Mouse (Mus musculus): ENCODE results near the gene Rpp25l.
"Not testable (repeated sequence)": the region's sequence is repeated elsewhere in the genome, so short reads cannot be mapped to it uniquely, and the experiment has no call there.

Gene Rpp25l

DNA sequence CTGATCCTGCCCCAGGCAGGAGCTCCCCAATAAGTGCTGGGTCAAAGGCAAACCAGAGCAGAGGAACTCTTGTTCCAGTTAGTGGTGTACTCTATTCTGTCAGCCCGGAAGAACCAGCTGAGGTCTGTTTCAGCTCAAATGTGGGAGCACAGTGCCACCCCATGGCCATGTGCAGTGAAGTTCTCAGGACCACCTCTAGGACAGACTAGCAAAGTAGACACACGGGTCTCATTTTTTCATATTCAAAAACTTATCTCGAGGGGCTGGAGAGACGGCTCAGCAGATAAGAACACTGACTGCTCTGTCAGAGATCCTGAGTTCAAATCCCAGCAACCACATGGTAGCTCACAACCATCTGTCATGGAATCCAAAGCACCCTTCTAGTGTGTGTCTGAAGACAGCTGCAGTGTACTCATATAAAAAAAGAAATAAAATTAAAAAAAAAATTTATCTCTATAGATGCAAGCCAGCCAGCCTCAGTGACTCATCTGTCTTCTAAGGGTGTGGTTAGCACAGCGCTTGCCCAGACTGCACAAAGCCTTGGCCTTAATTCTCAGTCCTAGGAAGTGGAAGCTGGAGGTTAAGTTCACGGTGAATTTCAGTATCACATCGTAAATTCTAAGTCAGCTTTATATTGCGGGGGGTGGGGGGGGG, 24.4 kb upstream of the Rpp25l start:
- peak; percentile 75 to 76 for DNase-seq (ENCODE audit: low spot score in 2 of 2)

DNA sequence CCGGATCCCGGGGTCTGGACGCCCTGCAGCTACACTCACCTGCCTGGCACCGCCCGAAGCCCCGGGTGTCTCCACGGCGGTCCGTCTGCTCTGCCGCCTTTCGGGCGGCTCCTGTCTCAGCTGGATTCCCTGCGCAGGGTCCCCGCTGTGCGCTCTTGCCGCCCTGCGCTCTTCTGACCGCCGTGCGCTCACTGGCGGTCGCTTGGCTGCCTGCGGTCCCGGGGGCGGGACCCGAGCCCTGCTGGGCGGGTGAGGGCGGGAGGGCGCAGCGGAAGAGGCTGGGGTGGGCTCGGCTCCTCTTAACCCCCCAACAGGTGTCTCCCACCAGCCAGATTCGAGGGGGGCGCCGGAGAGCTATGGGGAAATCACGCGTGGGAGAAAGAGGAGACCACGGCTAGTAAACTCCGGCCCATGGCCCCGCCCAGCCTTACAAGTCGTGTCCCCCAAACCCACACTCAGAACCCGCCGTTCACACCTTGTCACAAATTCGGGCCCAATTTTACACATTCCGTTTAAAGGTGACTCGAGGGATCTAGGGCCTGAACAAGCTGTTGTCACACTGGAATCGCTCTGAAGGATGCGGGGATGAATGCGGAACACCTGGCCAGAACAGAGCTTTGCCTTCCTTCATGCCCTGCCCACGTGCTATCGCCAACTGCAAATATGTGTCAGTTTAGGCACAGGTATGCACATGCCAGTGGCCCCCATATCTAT, 17.9 kb upstream of the Rpp25l start, which contains the start of gene Arid3c:
TSS of gene Arid3c (minus strand) at position 91 of the 714 bp plus-strand sequence.
- no peak for DNase-seq (ENCODE audit: low spot score in 2 of 2)

DNA sequence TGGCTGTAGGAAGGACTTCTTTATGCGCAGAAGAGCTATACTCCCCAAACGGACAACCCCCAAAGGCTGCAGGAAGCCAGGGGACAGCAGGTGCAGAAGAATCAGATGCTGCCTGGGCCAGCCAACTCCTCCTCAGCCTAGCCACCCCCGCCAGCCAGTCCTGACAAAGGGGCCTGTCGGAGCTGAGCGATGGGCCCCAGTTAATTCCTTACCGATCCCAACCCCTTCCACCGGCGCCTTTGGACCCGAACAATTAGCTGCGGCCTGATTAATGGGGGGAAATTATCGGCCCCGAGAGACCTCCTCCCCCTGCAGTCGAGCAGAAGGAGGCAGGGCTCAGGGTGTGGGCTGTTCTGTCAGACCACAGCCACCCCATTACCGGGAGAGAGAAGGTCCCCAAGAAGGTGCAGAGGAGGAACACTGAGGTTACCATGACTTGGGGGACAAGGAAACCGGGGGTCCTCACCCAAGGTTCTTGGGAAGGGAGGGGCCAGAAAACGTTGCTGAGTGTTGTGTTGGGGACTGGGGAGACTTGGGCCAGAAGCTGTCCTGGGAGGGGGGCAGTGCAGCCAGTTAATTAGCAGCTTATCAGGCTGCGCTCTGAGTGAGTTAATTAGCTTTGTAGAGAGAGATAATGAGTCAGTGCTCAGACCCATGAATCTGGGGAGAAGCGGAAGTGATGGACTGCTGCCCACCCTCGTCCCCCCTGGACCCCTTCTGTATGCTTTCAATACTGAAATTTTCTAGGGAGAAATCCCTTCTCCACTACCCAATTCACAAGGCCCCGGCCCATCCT, 13.7 kb upstream of the Rpp25l start:
- DNase-seq (ENCODE audit: low spot score in 2 of 2), result no peak

DNA sequence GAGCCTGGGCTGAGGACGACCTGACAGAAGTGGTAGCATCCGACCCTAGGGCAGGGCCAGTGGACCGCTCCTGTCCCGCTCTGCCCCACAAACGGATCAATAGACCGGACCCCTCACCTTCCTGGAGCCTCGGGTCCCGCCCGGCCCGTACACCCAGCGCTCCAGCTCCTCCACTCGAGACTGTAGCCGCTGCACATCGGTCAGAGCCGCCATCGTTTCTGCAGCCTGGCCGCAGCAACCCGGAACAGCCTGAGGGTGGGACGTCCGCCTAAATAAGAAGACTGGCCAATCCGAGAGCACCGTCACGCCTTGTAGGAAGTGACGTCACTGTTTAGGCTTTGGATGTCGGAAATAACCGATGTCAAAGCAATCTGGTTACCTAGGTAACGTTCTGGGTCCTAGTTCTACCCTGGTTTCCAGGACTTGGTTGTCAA, 9.6 kb upstream of the Rpp25l start, which contains the start of gene Dctn3:
TSS of gene Dctn3 (minus strand) at position 253 of the 434 bp plus-strand sequence.
- peak; percentile 88 to 94 for DNase-seq (ENCODE audit: low spot score in 2 of 2)

DNA sequence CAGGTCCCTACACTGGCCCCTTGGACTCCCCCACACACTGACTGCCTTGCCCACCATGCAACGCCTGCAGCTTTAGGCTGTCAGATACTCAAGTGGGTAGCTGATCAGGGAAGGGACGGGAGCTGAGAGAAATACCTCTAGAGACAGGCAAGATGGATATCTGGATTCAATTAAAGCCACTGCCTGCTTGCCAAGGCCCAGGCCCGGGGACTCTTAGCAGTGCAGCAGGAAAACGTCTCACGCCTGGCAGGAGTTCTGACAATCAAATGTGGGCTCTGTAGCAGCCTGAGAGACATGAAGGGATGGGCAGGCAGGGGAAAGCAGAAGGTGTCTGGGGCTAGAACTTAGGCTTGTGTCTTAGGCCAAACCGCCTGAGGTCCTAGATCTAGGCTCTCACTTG, 3.5 kb upstream of the Rpp25l start:
- DNase-seq (ENCODE audit: low spot score in 2 of 2), result no peak

DNA sequence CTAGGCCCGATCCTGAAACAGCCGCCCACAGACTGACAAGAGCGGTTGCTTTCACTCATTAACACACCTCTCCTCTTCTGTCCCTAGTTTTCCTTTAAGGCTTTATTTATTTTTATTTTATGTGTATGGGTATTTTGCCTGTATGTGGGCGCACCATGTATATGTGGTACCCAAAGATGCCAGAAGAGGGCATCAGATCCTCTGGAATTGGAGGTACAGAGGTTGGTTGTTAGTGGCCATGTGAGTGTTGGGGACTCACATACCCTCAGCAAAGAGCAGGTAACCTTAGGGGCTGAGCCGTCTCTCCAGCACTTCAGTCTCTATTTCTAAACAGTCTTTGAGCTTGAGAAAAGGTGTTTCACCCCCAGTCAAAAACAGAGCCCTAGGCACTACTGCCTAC, 2.3 kb upstream of the Rpp25l start:
- DNase-seq (ENCODE audit: low spot score in 2 of 2), result no peak

DNA sequence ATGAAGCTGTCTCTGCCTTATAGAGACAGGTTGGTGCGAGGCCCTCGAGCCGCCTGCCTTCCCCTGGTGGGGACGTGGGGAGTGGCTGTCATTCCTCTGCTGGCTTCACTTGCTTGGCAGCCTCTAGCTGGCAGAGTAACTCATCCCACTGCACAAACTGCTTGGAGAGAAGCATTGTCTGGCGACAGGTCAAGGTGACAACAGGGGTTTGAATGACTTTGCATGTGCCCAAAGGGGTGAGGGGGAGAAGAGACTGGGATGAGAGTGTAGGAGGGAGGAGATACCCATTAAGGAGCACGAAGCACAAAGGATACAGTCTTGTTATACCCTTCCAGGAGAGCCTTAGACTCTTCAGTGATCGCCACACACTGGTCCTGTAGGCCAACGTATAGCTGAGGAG, 1.7 kb upstream of the Rpp25l start:
- no peak for DNase-seq (ENCODE audit: low spot score in 2 of 2)

DNA sequence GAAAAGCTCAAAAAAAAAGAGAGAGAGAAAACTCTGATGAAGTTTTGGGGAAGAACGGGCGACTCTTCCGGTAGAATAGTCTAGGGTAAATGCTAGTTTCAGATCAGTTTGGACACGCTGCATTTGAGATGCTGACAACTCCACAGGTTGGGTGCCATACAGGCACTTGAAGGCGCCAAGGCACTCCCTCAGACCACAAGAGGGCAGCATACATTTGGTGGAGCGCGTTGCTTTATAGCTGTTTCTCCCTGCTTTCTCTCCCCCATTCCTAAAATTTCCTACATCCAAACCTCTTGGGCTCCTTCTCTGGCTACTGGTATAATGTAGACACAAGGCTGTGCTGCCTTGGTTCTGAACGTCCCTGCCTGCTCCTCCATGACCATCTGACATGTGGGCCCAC, 942 bp upstream of the Rpp25l start:
- DNase-seq (ENCODE audit: low spot score in 2 of 2), result peak; percentile 59 to 64

DNA sequence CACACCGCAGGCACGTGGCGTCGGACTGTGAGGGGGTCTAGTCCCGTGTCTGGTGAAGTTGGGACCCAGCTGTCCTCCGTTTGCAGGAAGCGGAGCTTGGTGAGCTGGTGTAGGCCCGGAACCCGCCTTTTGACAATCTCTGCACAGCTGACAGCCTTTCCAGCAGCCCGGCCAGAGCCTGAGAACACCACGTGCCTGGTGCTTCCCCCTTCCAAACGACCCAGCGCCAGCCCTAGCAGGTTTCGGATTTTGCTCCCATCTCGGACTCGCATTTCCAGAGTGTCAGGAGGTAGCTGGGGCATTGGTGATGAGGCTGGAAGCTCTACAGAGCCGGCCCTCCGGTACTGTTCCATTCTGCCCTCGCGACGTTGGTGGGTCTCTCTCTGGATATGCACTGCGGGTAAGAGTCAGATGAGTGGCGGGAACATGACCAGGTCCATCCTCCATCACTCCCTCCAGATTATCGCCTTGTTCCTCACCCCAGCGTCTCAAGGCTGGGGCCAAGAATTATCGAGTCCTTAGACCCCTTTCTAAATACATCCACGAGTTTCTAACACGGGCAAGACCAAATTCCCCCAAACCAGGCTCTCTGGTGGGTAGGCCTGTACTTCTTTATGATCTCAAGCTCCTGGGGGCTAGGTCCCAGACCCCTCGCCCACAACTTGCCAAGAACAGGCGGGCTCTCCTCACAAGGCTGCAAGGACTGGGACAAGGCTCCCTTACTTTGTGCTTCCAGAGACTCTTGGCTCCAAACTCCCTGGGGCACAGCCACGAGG, 725 bp downstream of the Rpp25l start:
- no peak for DNase-seq (ENCODE audit: low spot score in 2 of 2)

DNA sequence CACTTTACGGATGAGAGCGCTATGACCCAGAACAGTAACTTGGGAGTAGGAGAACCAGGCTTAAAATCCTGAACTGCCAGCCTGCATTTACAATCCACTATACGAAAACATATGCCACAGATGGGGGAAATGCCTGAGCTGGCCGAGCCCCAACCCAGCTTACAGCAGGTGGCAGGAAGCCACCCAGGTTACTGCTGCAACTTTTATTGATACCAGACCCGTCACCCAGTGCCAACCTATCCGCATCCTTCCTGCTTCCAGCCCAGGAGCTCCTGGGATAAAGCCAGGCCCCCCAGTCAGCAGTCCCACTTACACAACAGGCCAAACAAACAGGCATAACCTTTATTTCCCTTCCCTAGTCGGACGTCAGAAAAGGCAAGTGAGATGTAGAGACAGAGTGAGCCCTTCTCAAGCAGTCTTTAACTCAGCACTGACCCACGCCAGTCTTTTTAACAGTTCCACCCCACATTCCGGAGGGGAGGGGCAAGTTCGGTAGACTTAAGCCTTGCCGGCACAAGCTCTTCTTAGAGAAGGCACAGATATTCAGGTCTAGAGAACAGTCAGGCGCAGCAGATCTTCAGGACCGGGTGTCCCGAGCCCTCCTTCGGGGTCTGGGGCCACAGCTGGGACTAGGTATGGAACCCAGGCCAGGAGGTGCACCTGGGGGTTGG, 1.5 kb downstream of the Rpp25l start:
- DNase-seq (ENCODE audit: low spot score in 2 of 2), result no peak

DNA sequence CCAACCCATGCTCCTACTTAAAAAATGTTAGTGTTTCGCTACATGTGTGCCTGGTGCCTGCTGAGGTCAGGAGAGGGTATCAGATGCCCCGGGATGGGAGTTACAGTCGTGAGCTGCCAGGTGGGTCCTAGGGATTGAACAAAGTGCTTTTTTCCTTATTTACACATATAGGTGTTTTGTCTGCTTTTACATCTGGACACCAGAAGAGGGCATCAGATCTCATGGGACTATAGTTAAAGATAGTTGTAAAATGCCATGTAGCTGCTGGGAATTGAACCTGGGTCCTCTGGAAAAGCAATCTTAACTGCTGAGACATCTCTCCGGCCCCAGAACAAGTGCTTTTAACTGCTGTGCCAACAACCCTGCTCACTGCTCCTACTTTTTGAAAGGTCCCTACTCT, 3.1 kb downstream of the Rpp25l start:
- DNase-seq (ENCODE audit: low spot score in 2 of 2), result no peak

DNA sequence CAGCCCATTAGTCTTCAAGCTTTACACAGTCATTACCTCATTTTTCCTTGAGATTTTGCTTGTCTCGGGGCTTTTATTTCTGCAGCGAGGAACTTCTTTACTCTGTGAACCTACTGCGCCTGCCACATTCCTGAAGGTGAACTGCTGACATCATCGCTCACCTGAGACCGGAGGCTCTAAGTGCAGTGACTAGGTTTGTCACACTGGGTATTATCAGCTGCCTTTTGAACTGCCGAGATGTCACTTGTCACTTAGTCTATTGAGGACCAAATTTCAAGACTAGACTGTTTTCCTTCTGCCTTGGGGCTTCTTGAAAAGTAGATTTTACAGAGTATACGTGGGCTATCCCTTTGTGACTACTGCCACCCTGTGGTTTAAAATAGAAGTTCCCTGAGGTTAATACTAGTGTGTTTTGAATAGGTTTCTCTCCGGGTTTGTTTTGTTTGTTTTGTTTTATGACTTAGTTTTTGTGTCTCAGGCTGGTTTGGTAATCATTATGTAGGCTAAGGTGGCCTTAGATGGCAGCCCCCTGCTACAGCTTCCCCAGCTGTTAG, 5.1 kb downstream of the Rpp25l start:
- DNase-seq (ENCODE audit: low spot score in 2 of 2), result no peak

DNA sequence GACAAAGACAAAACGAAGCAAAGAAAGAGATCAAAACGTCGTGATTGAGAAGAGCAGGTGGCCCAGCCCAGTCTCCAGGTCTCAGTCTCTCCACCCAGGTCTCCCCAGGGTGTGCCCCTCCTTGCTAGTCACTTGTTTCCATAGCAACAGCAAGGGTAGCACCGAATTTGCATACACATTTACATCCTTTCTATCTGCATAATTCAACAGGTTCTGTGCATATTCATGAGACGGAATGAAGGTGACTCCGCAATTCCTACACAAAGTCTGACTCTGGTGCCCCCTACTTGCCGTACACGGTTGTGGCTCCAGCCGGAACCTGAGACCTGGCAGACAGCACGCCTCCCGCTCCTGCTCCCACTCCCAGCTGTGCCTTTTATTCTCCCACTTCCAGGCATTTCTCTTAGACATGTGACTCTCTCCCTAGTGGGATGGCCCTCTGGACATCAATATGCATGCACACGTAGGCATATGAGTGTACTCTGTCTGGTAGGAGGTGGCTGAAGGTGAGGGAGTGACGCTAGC, 6.3 kb downstream of the Rpp25l start:
- peak; percentile 69 to 80 for DNase-seq (ENCODE audit: low spot score in 2 of 2)

DNA sequence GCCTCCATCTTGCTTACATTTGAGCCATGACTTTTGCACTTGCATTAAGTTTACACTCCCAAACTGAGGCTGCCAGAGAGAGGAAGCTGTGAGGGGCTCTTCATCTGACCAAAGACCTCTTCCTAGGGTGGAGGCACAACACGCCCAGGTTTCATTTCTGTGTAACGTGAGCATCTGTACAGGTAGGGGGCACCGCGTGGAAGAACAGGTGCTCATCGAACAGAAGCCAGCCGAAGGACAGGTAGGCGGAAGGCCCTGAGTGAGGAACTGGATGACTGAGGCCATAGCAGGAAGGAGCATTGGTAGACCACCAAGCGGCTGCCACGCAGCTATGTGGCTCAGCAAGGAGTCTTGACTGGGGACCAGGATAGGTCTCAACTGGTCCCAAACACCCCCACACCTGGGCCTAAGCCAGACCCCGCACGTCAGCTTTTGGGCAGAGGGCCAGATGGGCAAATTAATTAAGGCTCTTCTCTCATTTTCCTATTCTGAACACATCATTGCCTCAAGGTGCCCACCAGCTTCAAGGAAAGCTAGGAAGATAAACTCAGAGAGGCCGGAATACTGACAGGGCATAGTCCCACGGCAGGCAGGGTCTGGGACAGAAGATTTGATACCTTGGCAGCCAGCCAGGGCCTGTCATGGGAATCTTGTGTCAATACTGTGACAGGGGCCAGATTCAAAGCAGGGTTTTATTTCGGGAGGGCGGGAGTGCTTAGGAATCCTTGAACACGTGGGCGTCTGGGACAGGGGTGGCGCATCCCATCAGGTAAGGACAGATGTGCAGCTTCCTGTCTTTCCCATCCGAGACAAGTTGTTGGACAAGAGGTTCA, 7.2 kb downstream of the Rpp25l start:
- DNase-seq (ENCODE audit: low spot score in 2 of 2), result no peak

DNA sequence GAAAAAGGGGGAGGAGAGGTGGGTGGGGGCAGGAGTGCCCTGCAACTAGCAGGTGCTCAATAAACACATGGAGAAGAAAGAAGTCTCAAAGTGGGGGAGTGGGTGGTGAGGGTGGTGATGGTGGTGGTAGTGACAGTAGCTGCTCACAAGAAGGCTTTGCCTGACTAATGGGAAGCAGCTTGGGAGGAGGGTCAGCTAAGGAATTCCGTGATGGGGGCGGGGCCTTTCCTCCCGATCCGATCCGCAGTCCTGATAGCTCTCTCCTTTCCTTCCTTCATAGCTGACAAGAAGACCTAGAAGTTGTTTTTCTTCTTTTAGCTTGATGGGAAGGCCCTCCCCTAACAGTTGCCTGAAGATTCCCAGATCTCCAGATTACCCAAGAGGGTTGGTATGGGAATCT, 8.7 kb downstream of the Rpp25l start:
- no peak for DNase-seq (ENCODE audit: low spot score in 2 of 2)

DNA sequence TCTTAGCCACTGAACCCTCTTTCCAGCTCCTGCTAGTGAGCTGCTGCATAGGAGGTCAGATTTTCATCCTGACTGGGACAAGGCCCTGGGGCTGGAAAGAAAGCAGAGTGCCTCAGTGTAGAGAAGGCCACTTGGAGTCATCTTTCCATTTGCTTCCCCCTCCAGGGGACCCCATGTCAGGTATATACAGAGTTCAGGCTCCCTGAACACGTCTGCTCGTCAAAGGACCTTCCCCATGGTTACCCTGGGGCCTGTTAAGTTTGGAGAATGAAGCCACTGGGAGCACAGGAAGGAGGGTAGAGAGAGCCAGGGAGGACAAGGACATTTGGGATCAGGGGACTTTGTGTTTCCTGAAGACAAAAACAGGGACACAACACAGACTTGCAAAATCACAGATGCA, 11.1 kb downstream of the Rpp25l start:
- not testable (repeated sequence) for DNase-seq (ENCODE audit: low spot score in 2 of 2)

DNA sequence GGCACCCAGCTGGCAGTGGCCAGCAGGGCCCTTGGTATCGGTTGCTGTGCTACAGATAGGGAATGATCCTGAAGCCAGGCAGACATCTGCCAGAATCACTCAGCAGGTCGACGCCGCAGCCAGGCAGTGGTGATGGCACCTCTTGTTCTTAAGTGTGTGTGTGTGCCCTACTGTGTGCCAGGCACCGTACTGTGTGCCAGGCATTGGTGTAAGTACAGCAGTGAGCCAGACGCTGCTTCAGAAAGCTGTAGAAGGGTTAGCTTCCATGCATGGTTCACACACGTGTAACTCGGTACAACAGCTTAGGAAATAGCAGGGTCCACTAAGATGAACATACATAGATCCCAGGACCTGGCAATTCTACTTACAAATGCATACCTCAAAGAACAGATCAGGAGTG, 13.1 kb downstream of the Rpp25l start:
- DNase-seq (ENCODE audit: low spot score in 2 of 2), result not testable (repeated sequence)

DNA sequence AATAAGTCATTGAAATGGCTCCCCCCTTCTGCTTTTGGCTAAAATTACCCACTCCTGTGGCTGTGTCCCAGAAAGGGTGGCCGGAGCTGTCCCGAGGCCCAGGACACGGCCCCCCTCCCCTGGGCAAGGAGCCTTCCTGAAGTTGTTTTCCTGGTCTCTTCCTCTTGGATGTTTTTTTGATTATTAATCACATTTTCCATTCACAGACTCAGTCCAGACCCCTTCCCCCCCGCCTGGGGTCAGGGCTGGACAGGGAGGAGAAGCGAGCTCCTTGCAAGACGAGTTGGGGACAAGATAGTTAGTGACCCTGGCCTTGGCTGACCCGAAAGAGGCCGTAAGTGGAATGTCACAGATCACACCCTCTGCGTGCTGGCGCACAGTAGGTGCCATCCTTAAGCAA, 13.6 kb downstream of the Rpp25l start, which contains the start of gene Il11ra1:
TSS of gene Il11ra1 (plus strand) at position 207 of the 400 bp plus-strand sequence.
- not testable (repeated sequence) for DNase-seq (ENCODE audit: low spot score in 2 of 2)

DNA sequence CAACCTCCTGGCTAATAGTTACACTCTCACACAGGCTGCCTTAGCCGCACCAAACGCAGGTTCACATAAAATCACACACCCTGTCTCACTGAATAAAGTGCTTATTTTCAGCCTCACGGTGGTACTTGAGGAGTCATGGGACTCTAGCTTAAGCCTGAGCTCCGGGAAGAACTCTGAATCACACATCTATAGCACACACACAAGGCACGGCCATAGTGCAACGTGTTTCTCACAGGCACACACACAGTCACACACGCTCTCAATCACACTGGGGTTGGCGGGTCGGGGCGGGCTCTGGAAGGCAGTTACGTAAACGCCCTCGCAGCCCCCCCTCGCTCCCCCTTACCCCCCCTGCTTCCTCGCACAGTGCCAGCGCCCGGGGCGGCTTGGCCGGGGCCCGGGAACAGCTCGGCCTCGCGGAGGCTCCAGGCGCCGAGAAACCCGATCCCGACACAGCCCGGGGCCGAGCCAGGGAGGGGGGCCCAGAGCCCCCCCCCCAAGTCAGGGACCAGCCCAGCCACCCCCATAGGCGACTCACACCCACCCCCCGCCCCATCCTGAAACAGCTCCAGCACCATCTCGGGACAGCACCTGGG, 14.8 kb downstream of the Rpp25l start:
- not testable (repeated sequence) for DNase-seq (ENCODE audit: low spot score in 2 of 2)

Measured in frontal cortex, postnatal 10 days (tissue).